Mouse (Mus musculus): ENCODE measurements around the gene Tdgf1. TPM values are rescaled to one million over a fixed set of nuclear protein-coding genes. Genes with fewer than 3 reads are reported as not detected.

The Tdgf1 gene
- total RNA-seq, 2 experiments from 2014 or later = not detected

Small RNAs within 50 kb of the gene (microRNA-seq; reads per million reads assigned to microRNA genes)
- gene Gm24269 = 0 reads per million in 2 experiments

Other genes with a start within 250 kb of the Tdgf1 start
- 1,000 to 10,000 TPM in 1 of 2 experiments, 100 to 1,000 TPM in 1; 290 to 1,186 TPM for gene Myl3, start 204.3 kb downstream of the Tdgf1 start, total RNA-seq (2021)
- gene Pth1r, start 199.0 kb downstream of the Tdgf1 start, total RNA-seq (2021) = 1 to 10 TPM in 1 of 2 experiments, under 1 TPM in 1; 0.74 to 1.1 TPM
- not detected for gene Prss42, start 148.0 kb downstream of the Tdgf1 start, total RNA-seq (2021)
- not detected for gene Prss44, start 132.2 kb downstream of the Tdgf1 start, total RNA-seq (2021)
- gene Prss43, start 119.5 kb downstream of the Tdgf1 start, total RNA-seq (2021) = not detected
- gene Prss45, start 111.6 kb downstream of the Tdgf1 start, total RNA-seq (2021) = not detected
- not detected for gene Prss46, start 101.7 kb downstream of the Tdgf1 start, total RNA-seq (2021)
- not detected for gene Prss50, start 88.2 kb downstream of the Tdgf1 start, total RNA-seq (2021)
- gene Als2cl, start 66.3 kb downstream of the Tdgf1 start, total RNA-seq (2021) = 1 to 10 TPM; 4.6 to 6.6 TPM
- under 1 TPM; 0.37 to 0.41 TPM for gene Tmie, start 66.0 kb downstream of the Tdgf1 start, total RNA-seq (2021)
- gene Fam240a, start 29.3 kb downstream of the Tdgf1 start, total RNA-seq (2021) = 1 to 10 TPM in 1 of 2 experiments, not detected in 1; 1.2 TPM
- gene Lrrc2, start 5.4 kb upstream of the Tdgf1 start, total RNA-seq (2021) = 10 to 100 TPM; 45.8 to 73.6 TPM
- gene Rtp3, start 44.4 kb upstream of the Tdgf1 start, total RNA-seq (2021) = 1 to 10 TPM in 1 of 2 experiments, under 1 TPM in 1; 0.54 to 1.3 TPM
- not detected for gene Ltf, start 73.1 kb upstream of the Tdgf1 start, total RNA-seq (2021)
- gene Ccrl2, start 111.4 kb upstream of the Tdgf1 start, total RNA-seq (2021) = 1 to 10 TPM; 3.2 to 6.8 TPM
- 10 to 100 TPM; 63.9 to 69.2 TPM for gene Lrrfip2, start 171.4 kb upstream of the Tdgf1 start, total RNA-seq (2021)